Mouse (Mus musculus) CD8-positive naive resting alpha-beta T cell, adult 2 months (primary cell): Measurements from ENCODE around the gene Plekha5.

Source experiments
- DNase-seq, 2 experiments: peaks; one replicate each; pipeline ENCODE4 v3.0.0; 2022; ENCODE audit warnings: low read depth in 2 of 2, low spot score in 2 of 2

Gene Plekha5

DNA sequence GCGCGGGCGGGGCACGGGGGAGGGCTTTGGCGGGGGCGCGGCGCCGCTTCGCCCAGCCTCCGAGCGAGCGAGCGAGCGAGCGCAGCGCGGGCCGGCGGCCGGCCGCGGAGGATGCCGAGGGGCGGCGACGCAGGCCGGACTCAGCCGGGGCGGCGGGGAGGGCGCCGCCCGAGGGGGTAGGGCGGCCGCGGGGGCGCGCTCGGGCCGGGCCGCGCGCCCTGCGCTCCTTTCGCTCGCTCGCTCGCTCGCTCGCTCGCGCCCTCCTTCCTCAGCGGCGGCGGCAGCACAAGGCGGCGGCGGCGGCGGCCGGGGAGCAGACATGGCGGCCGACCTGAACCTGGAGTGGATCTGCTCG lies at the start of gene Plekha5:
Gene Plekha5, plus strand, starts transcription at position 209 of the 355 bp plus-strand sequence.
- peak; percentile 35 to 39 for DNase-seq

DNA sequence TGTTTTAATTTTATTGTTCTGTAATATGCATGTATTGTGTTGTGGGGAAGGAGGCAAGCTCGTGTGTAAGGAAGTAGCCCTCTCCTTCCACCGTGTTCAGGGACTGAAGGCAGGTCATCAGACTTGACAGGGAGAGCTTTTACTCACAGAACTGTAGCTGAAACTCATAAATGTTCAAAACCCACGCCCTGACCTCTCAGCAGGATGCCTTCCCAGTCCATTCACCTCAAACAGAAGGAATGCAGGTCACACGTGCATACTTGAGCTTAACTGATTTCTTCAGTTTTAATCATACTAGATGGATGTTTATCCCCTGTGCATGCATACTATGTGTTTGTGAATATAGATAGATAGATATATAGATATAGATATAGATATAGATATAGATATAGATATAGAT lies 48.2 kb upstream of the Plekha5 start:
- no peak for DNase-seq

DNA sequence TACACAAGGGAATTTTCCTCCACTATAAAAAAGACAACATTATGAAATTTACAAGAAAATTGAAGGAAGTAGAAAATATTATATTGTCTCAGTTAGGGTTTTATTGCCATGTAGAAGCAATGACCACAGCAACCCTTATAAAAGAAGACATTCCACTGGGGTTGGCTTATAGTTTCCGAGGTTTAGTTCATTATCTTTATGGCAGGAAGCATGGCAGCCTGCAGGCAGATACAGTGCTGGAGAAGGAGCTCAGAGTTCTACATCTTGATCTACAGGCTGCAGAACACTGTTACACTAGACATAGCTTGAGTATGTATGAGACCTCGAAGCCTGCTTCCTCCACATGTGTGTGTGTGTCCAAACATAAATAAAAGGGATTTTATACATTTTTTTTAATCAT lies 43.3 kb upstream of the Plekha5 start:
- no peak for DNase-seq

- no peak for DNase-seq
Measured at GRCm38 (mm10) chr6:140381162-140381561, 42.7 kb upstream of the Plekha5 start.

DNA sequence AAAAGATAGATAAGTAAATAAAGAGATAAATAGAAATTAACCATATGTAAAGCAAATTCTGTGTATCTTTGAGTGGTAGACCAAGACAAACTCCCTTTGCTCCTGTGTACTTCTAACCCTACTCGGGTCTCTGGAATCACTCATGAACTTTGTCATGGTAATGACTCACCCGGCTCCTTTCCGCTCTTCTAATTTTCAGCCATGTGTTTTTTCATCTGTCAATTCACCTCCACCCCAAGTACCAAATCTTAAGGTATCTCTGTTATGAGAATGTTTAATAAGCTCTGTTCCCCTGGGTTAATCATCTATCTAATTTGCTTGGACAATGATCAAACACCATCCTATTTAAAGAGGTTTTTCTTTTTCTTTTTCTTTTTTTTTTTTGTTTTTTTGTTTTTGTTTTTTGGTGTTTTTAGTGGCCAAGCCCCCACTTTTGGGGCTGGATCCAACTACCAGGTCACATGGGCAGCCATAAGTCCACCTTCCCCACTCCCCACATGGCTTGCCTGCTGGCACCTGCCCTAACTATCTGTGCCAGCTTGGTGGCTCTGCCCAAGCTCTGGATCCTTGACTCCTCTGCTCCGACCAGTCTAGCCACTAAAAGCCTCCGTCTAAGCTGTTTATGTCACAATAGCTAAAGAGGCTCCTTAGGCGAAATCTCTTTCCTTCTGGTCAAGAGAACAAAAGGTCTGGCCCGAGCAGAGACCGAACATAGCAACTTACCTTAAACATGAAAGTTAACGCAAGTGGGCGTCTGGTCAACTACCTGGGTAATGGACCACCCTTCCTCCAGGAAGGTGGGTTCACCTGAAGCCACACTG lies 40.1 kb upstream of the Plekha5 start:
- no peak for DNase-seq

GRCm38 (mm10) chr6:140396687-140397086 lies 27.2 kb upstream of the Plekha5 start:
- DNase-seq, result no peak

- no peak for DNase-seq
Measured at GRCm38 (mm10) chr6:140402766-140403310, 21.0 kb upstream of the Plekha5 start.

- no peak for DNase-seq
Measured at GRCm38 (mm10) chr6:140411996-140412395, 11.9 kb upstream of the Plekha5 start.

- peak; percentile 48 to 52 for DNase-seq
Measured at GRCm38 (mm10) chr6:140423041-140423845, 611 bp upstream of the Plekha5 start.

- DNase-seq, result peak; percentile 14 to 24
Measured at GRCm38 (mm10) chr6:140424201-140424990, 542 bp downstream of the Plekha5 start.

DNA sequence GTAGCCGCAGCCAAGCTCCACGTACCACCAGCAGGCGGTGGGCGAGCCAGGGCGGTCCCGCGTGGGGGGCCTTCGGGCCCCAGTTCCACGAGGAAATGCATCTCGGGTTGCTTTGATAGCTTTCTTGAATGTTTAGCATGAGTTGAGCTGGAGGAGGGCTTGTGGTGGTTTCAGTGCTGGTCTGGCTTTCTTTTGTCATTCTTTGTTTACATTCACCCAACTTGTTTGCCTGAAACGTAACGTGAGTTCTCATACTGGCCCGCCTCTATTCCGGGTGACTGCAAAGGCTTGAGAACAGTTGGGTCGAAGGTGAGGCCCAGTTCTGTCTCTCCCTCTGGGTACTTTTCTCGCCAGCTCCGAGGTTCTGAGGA lies 1.1 kb downstream of the Plekha5 start:
- DNase-seq, result peak; percentile 18 to 20

GRCm38 (mm10) chr6:140429236-140429635 lies 5.4 kb downstream of the Plekha5 start:
- no peak for DNase-seq

DNA sequence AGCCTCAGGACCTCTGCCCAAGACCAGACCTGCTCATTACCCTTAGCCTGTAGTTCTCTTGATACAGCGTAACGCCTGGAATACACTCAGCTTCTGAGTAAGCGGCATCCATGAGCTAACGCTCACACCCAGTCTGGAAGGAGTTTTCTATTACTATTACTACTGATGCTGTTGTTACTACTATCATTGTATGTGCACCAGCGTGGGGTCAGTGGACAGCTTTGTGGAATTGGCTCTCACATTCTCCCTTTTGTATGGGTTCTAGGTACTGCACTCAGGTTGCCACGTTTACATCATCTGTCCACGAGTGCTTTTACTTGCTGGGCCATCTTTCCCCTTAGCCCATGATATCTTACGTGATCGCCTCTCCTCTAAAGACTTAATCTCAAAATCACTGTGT lies 8.5 kb downstream of the Plekha5 start:
- DNase-seq, result no peak

DNA sequence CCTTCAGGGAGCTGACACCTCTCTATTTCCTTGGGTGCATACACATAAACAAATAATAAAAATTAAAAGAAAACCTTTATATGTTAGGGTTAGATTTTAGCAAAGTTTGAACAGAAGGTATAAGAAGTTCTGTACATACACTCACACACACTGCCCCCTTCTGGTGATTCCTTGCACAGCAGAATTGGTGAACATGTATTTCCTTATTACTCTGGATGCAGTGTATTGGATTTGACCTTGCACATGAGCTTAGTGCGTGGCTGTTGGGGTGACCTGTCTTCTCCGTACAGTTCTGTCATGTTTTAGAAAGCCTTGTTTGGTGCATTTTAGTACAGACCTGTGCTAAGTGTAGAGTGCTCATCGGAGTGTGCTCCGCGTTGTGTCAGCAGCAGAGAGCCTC lies 19.5 kb downstream of the Plekha5 start:
- DNase-seq, result peak; percentile 34 to 62

DNA sequence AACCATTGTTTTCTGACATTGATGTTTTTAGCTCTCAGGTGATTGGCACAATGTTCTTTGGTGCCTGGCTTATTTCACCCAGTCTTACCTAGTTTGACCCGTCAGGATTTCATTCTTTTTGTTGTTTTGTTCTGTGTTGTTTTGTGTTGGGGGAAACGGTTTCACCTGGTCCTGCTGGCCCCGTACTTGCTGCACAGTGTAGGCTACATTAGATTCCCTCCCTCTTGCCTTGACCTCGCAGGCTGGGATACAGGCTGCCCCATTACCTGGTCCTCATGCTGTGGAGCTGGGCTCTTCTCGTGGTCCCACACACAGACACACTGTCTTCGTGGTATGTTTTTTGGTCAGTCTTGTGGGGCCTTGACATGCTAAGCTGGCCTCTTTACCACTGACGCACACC lies 20.3 kb downstream of the Plekha5 start:
- no peak for DNase-seq

GRCm38 (mm10) chr6:140444855-140445465 lies 21.1 kb downstream of the Plekha5 start:
- DNase-seq, result no peak

DNA sequence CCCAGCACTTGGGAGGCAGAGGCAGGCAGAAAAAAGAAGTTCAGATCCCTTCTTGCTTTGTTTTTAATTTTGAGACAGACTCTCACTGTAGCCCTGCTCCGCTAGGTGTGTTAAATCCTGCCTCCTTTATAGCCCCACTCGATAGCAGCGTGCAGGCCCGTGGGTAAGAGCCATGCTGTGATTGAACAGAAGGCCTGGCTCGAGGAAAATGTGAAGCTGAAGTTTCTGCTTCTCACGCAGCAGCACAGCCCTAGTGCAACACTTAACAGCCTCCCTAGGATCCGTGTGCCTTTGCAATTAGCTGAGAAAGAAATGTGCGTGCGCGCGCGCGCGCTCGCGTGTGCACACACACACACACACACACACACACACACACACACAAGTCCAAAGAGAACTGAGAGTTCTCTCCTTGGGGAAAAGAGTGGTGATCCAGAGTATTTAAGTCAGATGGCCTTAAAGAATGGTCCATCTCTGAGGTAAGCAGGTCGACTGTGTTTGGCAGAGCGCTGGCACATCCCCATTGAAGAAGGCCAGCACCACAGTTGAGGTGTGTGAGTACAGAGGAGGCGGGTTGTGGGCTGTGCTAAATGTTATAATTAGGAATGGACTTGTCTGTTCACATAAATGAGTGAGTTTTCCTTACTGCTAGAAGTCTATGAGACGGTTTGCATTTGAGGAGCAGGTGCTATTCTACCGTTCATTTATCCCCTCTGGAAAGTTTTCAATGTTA lies 24.3 kb downstream of the Plekha5 start:
- DNase-seq, result no peak

- no peak for DNase-seq
Measured at GRCm38 (mm10) chr6:140450693-140451092, 26.8 kb downstream of the Plekha5 start.

DNA sequence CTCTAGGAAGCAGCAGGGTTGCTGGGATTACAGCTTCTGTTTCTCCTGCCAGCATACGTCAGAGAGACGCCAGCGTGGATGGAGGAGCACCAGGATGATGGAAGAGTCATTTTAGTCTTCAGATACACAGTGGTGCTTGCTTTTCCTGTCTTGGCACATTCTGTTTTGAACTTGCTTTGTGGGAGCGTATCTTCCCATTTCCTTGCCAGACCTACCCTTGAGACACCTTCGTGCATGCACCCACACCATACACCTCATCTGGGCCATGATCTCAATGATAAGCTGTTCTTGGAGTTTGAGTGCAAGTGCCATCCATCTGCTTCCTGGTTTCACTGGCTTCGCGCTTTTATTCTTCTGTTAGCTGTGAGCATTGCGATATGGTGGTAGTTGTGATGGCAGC lies 28.9 kb downstream of the Plekha5 start:
- no peak for DNase-seq

GRCm38 (mm10) chr6:140453454-140453853 lies 29.6 kb downstream of the Plekha5 start:
- no peak for DNase-seq
